Mouse (Mus musculus) retina, adult 2 months (tissue): ENCODE measurements around the gene Smyd3.
"Not testable (repeated sequence)": the region's sequence is repeated elsewhere in the genome, so short reads cannot be mapped to it uniquely, and the experiment has no call there.

Source experiments
- DNase-seq: peaks from one replicate; pipeline ENCODE4 v3.0.0-alpha.2; 2012; ENCODE audit warnings: low read depth, low spot score

The Smyd3 gene

GRCm38 (mm10) chr1:179174241-179174640, 343.6 kb downstream of the Smyd3 start:
- DNase-seq = no peak

- no peak for DNase-seq
Measured at GRCm38 (mm10) chr1:179170555-179170954, 347.3 kb downstream of the Smyd3 start.

GRCm38 (mm10) chr1:179169749-179170148, 348.1 kb downstream of the Smyd3 start:
- no peak for DNase-seq

- DNase-seq = no peak
Measured at GRCm38 (mm10) chr1:179169161-179169560, 348.7 kb downstream of the Smyd3 start.

GRCm38 (mm10) chr1:179164219-179164618, 353.6 kb downstream of the Smyd3 start:
- not testable (repeated sequence) for DNase-seq

GRCm38 (mm10) chr1:179162752-179163151, 355.1 kb downstream of the Smyd3 start:
- not testable (repeated sequence) for DNase-seq

- no peak for DNase-seq
Measured at GRCm38 (mm10) chr1:179161947-179162346, 355.9 kb downstream of the Smyd3 start.

GRCm38 (mm10) chr1:179160697-179161096, 357.1 kb downstream of the Smyd3 start:
- no peak for DNase-seq

- no peak for DNase-seq
Measured at GRCm38 (mm10) chr1:179152376-179152775, 365.5 kb downstream of the Smyd3 start.

GRCm38 (mm10) chr1:179151275-179151674, 366.6 kb downstream of the Smyd3 start:
- no peak for DNase-seq

- DNase-seq = no peak
Measured at GRCm38 (mm10) chr1:179149468-179150140, 368.2 kb downstream of the Smyd3 start.

GRCm38 (mm10) chr1:179146730-179147167, 371.1 kb downstream of the Smyd3 start:
- DNase-seq = no peak

- DNase-seq = no peak
Measured at GRCm38 (mm10) chr1:179143154-179143832, 374.5 kb downstream of the Smyd3 start.

- DNase-seq = peak; percentile 22
Measured at GRCm38 (mm10) chr1:179142177-179142576, 375.7 kb downstream of the Smyd3 start.

GRCm38 (mm10) chr1:179141071-179141650, 376.7 kb downstream of the Smyd3 start:
- DNase-seq = no peak

- DNase-seq = no peak
Measured at GRCm38 (mm10) chr1:179137145-179137477, 380.7 kb downstream of the Smyd3 start.

- DNase-seq = no peak
Measured at GRCm38 (mm10) chr1:179136461-179137144, 381.2 kb downstream of the Smyd3 start.

- DNase-seq = no peak
Measured at GRCm38 (mm10) chr1:179129995-179130394, 387.8 kb downstream of the Smyd3 start.

- no peak for DNase-seq
Measured at GRCm38 (mm10) chr1:179126287-179126686, 391.6 kb downstream of the Smyd3 start.

GRCm38 (mm10) chr1:179122476-179123229, 395.2 kb downstream of the Smyd3 start:
- no peak for DNase-seq

- DNase-seq = no peak
Measured at GRCm38 (mm10) chr1:179120217-179120966, 397.4 kb downstream of the Smyd3 start.
